Mouse (Mus musculus) heart, postnatal 10 days (tissue): ENCODE results near the gene Actr3b. TPM values are rescaled to one million over a fixed set of nuclear protein-coding genes. Genes with fewer than 3 reads are reported as not detected.

Source experiments
- DNase-seq, 2 experiments: peaks; one replicate each; pipeline ENCODE4 v3.0.0; 2021
- intact Hi-C: fragments of 180-260 bp; cut with DNase I; formaldehyde crosslinking; loops from one replicate; pipeline ENCODE4 v1.15.1; 2025
- total RNA-seq, 2 experiments: library from RNA; stranded (reverse); gene quantifications; 2 replicates each; pipeline ENCODE4 v1.2.3; 2021

The Actr3b gene
- total RNA-seq, 2 experiments from 2014 or later = 18.6 to 19.5 TPM

GRCm38 (mm10) chr5:25877996-25878395 lies 118.2 kb downstream of the Actr3b start:
- intact Hi-C loops = loop anchor here (10.0 kb wide), 1 partner anchor 997 kb away; no protein-coding TSS in a partner anchor
- no peak for DNase-seq

DNA sequence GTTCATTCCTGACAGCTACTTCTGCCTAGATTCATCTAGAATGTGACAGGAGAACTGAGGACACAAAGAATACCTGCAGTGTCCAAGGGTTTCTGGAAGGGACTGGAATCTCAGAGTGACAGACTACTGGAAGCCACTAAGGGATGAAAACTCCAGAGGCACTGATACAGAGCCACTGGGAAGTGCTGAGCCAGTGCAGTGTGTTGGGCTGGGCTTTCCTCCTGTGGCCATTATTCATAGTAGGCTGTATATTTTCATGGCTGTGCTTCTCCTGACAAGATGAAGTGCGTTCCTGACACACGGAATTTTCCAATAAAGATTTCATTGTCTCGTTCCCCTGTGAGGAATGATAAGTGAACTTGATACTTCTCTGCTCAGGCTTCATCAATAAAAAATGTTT lies 126.9 kb downstream of the Actr3b start:
- intact Hi-C loops = no loop called here
- DNase-seq = no peak

- no peak for DNase-seq
- intact Hi-C loops = no loop called here
Observed at GRCm38 (mm10) chr5:25889746-25890382, 130.1 kb downstream of the Actr3b start.

DNA sequence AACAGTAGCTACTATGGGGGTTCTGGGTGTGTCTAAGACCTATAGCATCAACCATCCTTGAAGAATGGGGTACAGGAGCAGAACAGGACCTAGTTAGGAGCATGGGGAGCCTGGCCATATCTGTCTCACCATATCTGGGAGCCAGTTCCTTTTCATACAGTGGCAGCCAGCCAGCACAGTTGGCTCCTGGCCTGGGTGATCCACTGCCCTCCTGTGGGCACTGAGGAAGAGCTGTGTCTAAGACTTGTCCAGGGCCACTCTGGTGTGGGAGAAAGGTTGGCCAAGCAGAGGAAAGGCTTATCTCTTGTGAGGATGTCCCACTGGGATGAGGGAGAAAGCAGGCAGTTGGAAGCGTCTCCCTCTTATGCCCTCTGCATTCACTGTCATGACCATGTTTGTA lies 131.5 kb downstream of the Actr3b start:
- intact Hi-C loops = no loop called here
- DNase-seq = peak; percentile 65 to 76

Other genes starting within 250 kb of the Actr3b start
- gene Cct8l1, start 243.9 kb upstream of the Actr3b start, total RNA-seq = not detected
- gene Xrcc2, start 54.2 kb upstream of the Actr3b start, total RNA-seq = 1 to 10 TPM; 5.6 to 7.2 TPM
- not detected for gene Gm21663, start 182.4 kb downstream of the Actr3b start, total RNA-seq
- not detected for gene Gm21671, start 194.4 kb downstream of the Actr3b start, total RNA-seq
- not detected for gene Gm21680, start 212.7 kb downstream of the Actr3b start, total RNA-seq
- gene Gm21698, start 228.7 kb downstream of the Actr3b start, total RNA-seq = not detected
- not detected for gene Gm1979, start 244.8 kb downstream of the Actr3b start, total RNA-seq